Mouse (Mus musculus): ENCODE data around the gene Ptprt.

- TF ChIP-seq CTCF (IDR thresholded peaks at IDR 0.05; ENCODE audit: extremely low read depth, insufficient read length, insufficient replicate concordance, low read depth, low read length) (no peak), POLR2A (IDR thresholded peaks at IDR 0.05; ENCODE audit: low read depth, low read length) (no peak)
Measured at GRCm38 (mm10) chr2:161593391-161594152, 1067.4 kb downstream of the Ptprt start.
